Mouse (Mus musculus) hindbrain, postnatal 0 days (tissue): ENCODE measurements around the gene Rpgrip1l. TPM values are rescaled to one million over a fixed set of nuclear protein-coding genes. Genes with fewer than 3 reads are reported as not detected.
A peak's percentile ranks its signal among the peaks of the same experiment; 100 is the strongest.

Source experiments
- ATAC-seq: fragments of 200-750 bp; cut with Nextera tagmentation; 2 replicates; pipeline ENCODE4 v1.8.0; 2017; ENCODE audit warnings: mild to moderate bottlenecking, moderate TSS enrichment, moderate library complexity
- DNase-seq: peaks from one replicate; pipeline ENCODE4 v3.0.0-alpha.2; 2015; ENCODE audit warnings: low spot score
- H3K27ac ChIP-seq: fragments of 300-500 bp; sonication (generic); 2 replicates; pipeline ENCODE4 v1.5.1; 2014; ENCODE audit warnings: mild to moderate bottlenecking
- H3K27me3 ChIP-seq: fragments of 300-500 bp; sonication (generic); 2 replicates; pipeline ENCODE4 v1.6.1; 2014; ENCODE audit warnings: low read length, mixed read lengths; ENCODE audit not compliant: insufficient read depth
- H3K36me3 ChIP-seq: fragments of 300-500 bp; sonication (generic); 2 replicates; pipeline ENCODE4 v1.6.1; 2014; ENCODE audit warnings: low read length, mixed read lengths; ENCODE audit not compliant: insufficient read depth
- H3K4me1 ChIP-seq: fragments of 300-500 bp; sonication (generic); 2 replicates; pipeline ENCODE4 v1.6.1; 2014; ENCODE audit warnings: antibody characterized with exemption, low read length, mixed read lengths; ENCODE audit not compliant: insufficient read depth
- H3K4me2 ChIP-seq: fragments of 300-500 bp; sonication (generic); 2 replicates; pipeline ENCODE4 v1.6.1; 2014; ENCODE audit warnings: low read depth, mild to moderate bottlenecking, low read length, moderate library complexity, mixed read lengths
- H3K4me3 ChIP-seq: fragments of 300-500 bp; sonication (generic); 2 replicates; pipeline ENCODE4 v1.5.1; 2014; ENCODE audit warnings: low read length
- H3K9ac ChIP-seq: fragments of 300-500 bp; sonication (generic); replicated peaks from 2 replicates; pipeline ENCODE4 v1.6.1; 2014; ENCODE audit warnings: mild to moderate bottlenecking, low read length, moderate library complexity, mixed read lengths
- H3K9me3 ChIP-seq: fragments of 300-500 bp; sonication (generic); 2 replicates; pipeline ENCODE4 v1.6.1; 2016; ENCODE audit warnings: low read length, mixed read lengths
- CTCF ChIP-seq: IDR thresholded peaks from 2 replicates; pipeline ENCODE4 v1.5.1; 2016; ENCODE audit warnings: antibody characterized with exemption, control low read depth, low read depth
- WGBS: fragments of 180-500 bp; shearing (Covaris S2); extraction: QIAGEN DNeasy Blood & Tissue Kit; methylation state at CpG from one replicate; pipeline ENCODE4 v1.1.7; 2014; 5-methylcytosine and 5-hydroxymethylcytosine counted together
- polyA plus RNA-seq: library from polyadenylated mRNA; unstranded; fragments of >200 nt; fragmentation: Nextera tagmentation; extraction: Ambion mirVana; gene quantifications from 2 replicates; pipeline ENCODE4 v1.2.1, GENCODE M21; 2015
- total RNA-seq: library from RNA; depleted of rRNA; stranded (reverse); fragments of >200 nt; gene quantifications from 2 replicates; pipeline ENCODE4 v1.2.3, GENCODE M21; 2014

Gene Rpgrip1l
- total and polyA plus RNA-seq, 2 experiments from 2014 or later: 6.8 to 12.7 TPM

DNA sequence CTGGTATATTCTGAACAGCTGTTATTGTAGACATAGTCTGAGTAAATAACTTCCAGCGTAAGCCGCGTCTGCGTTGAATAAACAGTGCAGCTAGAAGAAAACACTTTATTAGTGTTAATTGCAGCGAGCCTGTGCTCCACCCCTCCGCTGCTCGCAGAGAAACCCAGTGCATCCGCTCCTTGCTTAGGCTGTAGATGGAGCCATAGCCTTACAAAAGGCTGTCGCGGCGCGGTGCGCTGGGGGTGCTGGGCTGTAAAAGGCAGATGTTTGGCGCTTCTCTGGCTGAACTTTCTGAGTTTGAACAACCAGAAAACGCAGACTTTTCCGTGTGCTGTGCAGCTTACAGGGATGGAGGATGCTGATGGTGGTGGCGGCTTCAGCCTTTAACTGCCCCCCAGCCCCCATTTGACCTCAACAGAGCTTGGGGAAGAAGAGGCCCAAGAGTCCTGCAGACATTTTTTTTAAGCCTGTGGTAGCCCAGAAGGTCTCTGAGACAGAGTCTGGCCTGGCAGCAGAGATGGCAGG, 122.2 kb downstream of the Rpgrip1l start:
- 5% methylated on average over 17 of the region's 17 CpGs for WGBS

GRCm38 (mm10) chr8:91188152-91188551, 124.9 kb downstream of the Rpgrip1l start:
- H3K4me2 ChIP-seq: no peak overlapping the region
- H3K9me3 ChIP-seq: no peaks in the 10 kb centered on the region; the same call in 1 of the 2 replicates
- peaks cover 4% of the 10 kb centered on the region; the same call in 1 of the 2 replicates for H3K4me1 ChIP-seq
- no peaks in the 10 kb centered on the region for H3K36me3 ChIP-seq
- 0 out of 2 replicates have a peak, but pooled peaks cover 4% of the 10 kb centered on the region for H3K27me3 ChIP-seq
- DNase-seq (no peak), ATAC-seq (no peak)
- H3K4me3 ChIP-seq: no peak overlapping the region
- no peak for TF ChIP-seq CTCF
- 74% methylated on average over 8 of the region's 11 CpGs for WGBS
- no peak overlapping the region for H3K9ac ChIP-seq
- H3K27ac ChIP-seq: no peak overlapping the region

More for the DNA sequence above, 122.2 kb downstream of the Rpgrip1l start:
- TF ChIP-seq CTCF: peak; percentile 91
- Histone ChIP-seq H3K9me3 (no peaks in the 10 kb centered on the region), H3K27me3 (0 out of 2 replicates have a peak, but pooled peaks cover 4% of the 10 kb centered on the region), H3K36me3 (no peaks in the 10 kb centered on the region), H3K4me2 (peak overlapping the region; percentile 13), H3K4me3 (no peak overlapping the region), H3K9ac (no peak overlapping the region), H3K4me1 (peaks cover 4% of the 10 kb centered on the region; the same call in 1 of the 2 replicates), H3K27ac (no peak overlapping the region)
- DNase-seq (peak; percentile 91), ATAC-seq (peak; percentile 85)

DNA sequence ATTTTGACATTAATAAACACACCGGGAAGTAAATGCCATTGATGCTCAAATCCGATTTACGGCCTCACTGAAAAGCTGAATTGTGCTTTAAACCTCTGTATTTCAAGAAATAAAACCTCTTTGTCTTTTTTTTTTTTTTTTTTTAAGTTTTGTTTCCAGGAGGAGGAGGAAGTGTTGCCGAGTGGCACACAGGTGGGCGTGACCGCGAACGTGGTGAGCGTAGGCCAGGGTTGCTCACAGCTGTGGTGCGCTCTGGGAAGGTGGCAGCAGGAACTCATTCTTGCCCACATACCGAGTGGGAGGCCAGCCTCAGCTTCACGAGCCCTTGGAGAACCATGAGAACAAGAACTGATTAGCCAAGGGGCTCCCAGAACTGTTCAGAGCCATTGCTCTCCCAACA, 126.7 kb downstream of the Rpgrip1l start:
- 90% methylated on average over 12 of the region's 12 CpGs for WGBS
- 0 out of 2 replicates have a peak, but pooled peaks cover 4% of the 10 kb centered on the region for H3K27me3 ChIP-seq
- H3K36me3 ChIP-seq: no peaks in the 10 kb centered on the region
- H3K9me3 ChIP-seq: no peaks in the 10 kb centered on the region; the same call in 1 of the 2 replicates
- no peak overlapping the region for H3K9ac ChIP-seq
- ATAC-seq (no peak), DNase-seq (no peak)
- no peak for TF ChIP-seq CTCF
- H3K4me1 ChIP-seq: peaks cover 4% of the 10 kb centered on the region; the same call in 1 of the 2 replicates
- no peak overlapping the region for H3K27ac ChIP-seq
- H3K4me3 ChIP-seq: no peak overlapping the region
- no peak overlapping the region for H3K4me2 ChIP-seq

GRCm38 (mm10) chr8:91177708-91178107, 135.4 kb downstream of the Rpgrip1l start:
- ATAC-seq: no peak
- Histone ChIP-seq H3K4me2 (no peak overlapping the region), H3K9me3 (no peaks in the 10 kb centered on the region), H3K36me3 (no peaks in the 10 kb centered on the region), H3K27ac (no peak overlapping the region), H3K4me3 (no peak overlapping the region), H3K4me1 (no peaks in the 10 kb centered on the region), H3K27me3 (no peaks in the 10 kb centered on the region), H3K9ac (no peak overlapping the region)
- no peak for DNase-seq
- 50% methylated on average over 1 of the region's 1 CpGs for WGBS
- no peak for TF ChIP-seq CTCF

GRCm38 (mm10) chr8:91176176-91176575, 136.9 kb downstream of the Rpgrip1l start:
- H3K4me3 ChIP-seq: no peak overlapping the region
- ATAC-seq (no peak), DNase-seq (no peak)
- H3K4me1 ChIP-seq: no peaks in the 10 kb centered on the region
- 43% methylated on average over 14 of the region's 14 CpGs for WGBS
- H3K36me3 ChIP-seq: no peaks in the 10 kb centered on the region
- H3K9ac ChIP-seq: no peak overlapping the region
- no peak overlapping the region for H3K4me2 ChIP-seq
- no peaks in the 10 kb centered on the region for H3K27me3 ChIP-seq
- no peak overlapping the region for H3K27ac ChIP-seq
- TF ChIP-seq CTCF: no peak
- H3K9me3 ChIP-seq: no peaks in the 10 kb centered on the region

GRCm38 (mm10) chr8:91171605-91172004, 141.5 kb downstream of the Rpgrip1l start:
- no peak overlapping the region for H3K4me2 ChIP-seq
- H3K36me3 ChIP-seq: no peaks in the 10 kb centered on the region
- H3K4me1 ChIP-seq: no peaks in the 10 kb centered on the region
- H3K27ac ChIP-seq: no peak overlapping the region
- H3K27me3 ChIP-seq: no peaks in the 10 kb centered on the region
- H3K9ac ChIP-seq: no peak overlapping the region
- ATAC-seq: peak; percentile 5; the same call in 1 of the 2 replicates
- 24% methylated on average over 13 of the region's 13 CpGs for WGBS
- no peak for TF ChIP-seq CTCF
- H3K4me3 ChIP-seq: no peak overlapping the region
- no peak for DNase-seq
- H3K9me3 ChIP-seq: no peaks in the 10 kb centered on the region

GRCm38 (mm10) chr8:91170914-91171313, 142.1 kb downstream of the Rpgrip1l start:
- no peak for TF ChIP-seq CTCF
- peak; percentile 57 for DNase-seq
- Histone ChIP-seq H3K36me3 (no peaks in the 10 kb centered on the region), H3K4me2 (peak overlapping the region; percentile 48), H3K9me3 (no peaks in the 10 kb centered on the region), H3K4me1 (no peaks in the 10 kb centered on the region), H3K27me3 (no peaks in the 10 kb centered on the region), H3K4me3 (peak overlapping the region; percentile 11; the same call in 1 of the 2 replicates), H3K9ac (no peak overlapping the region), H3K27ac (no peak overlapping the region)
- WGBS: 15% methylated on average over 14 of the region's 14 CpGs
- no peak for ATAC-seq
